Mouse (Mus musculus) small intestine, adult 2 months (tissue): Measurements from ENCODE around the gene Nrxn1.

Source experiments
- CTCF ChIP-seq: fragments of 200-500 bp; IDR thresholded peaks from 2 replicates; pipeline ENCODE4 v1.5.1; 2012; ENCODE audit warnings: low read depth, mild to moderate bottlenecking, control low read depth, inconsistent platforms, low read length, moderate library complexity, mixed read lengths; ENCODE audit not compliant: insufficient replicate concordance, insufficient read length; ENCODE audit errors: extremely low read depth
- POLR2A ChIP-seq: fragments of 200-500 bp; IDR thresholded peaks from 2 replicates; pipeline ENCODE4 v1.6.1; 2012; ENCODE audit warnings: low read depth, mild to moderate bottlenecking, control low read depth, inconsistent platforms, low read length, moderate library complexity

DNA sequence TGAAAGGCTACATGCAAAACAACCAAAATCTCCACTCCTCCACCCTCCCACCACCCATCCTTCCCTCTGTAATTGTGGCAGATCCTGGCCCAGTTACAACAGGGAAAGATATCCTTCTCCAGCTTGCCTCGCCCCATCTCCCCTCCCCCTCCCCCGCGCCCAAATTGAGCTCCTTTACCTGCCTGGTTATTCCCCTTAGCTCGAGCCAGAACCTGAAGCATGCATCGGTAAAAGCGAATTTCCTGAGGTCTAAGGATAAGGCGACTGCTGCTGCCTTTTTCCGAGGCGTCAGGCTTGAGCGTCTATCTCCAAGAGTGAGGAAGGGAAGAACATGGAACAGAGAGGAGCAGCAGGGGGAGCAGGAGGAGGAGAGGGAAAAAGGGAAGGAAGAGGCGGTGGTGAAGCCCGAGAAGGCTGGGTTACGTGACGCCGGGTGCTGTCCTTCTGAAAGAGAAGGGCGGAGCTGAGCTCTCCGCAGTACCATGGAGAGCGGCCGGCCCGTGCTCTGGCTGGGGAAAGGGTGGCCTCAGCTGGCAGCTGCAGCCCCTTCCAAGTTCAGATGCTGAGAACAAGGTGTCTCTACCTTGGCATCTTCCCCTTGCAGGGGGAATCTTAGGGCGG is 340 bp downstream of the Nrxn1 start:
- no peak for TF ChIP-seq POLR2A
- TF ChIP-seq CTCF = no peak
